In genomic region chr6:31564182-31564531, GRCm38 (mm10) we compare ENCODE assay signal across 8 mouse cellular contexts. TPM values are rescaled to one million over a fixed set of nuclear protein-coding genes. Genes with fewer than 3 reads are reported as not detected.
A peak's percentile ranks its signal among the peaks of the same experiment; 100 is the strongest.
DNase-seq lines count a peak whose midpoint lies in the region; ATAC-seq lines count a peak whose summit lies in the region.

No protein-coding gene starts in this region.

- peak; percentile 27; the same call in 1 of the 2 replicates for ATAC-seq in frontal cortex, adult (ENCODE audit: low TSS enrichment)
- peak; percentile 52 for ATAC-seq in neural tube, embryonic 11.5 days (ENCODE audit: insufficient read depth, low FRiP score, low TSS enrichment)
- ATAC-seq in limb, embryonic 13.5 days (ENCODE audit: low FRiP score, low read depth) = no peak
- no peak; the same call in 1 of the 2 replicates for ATAC-seq in stomach, embryonic 15.5 days (ENCODE audit: insufficient read depth, low FRiP score, low read depth)
- ATAC-seq in inflammation-experienced regulatory T-cells, adult 6 months = no peak

- peaks cover 11% of the 10 kb centered on the region; the same call in 1 of the 2 replicates for H3K4me1 ChIP-seq in neural tube, embryonic 11.5 days (ENCODE audit: control insufficient read depth, insufficient read depth, low read length)
- peaks cover 31% of the 10 kb centered on the region for H3K4me1 ChIP-seq in limb, embryonic 13.5 days
- peaks cover 13% of the 10 kb centered on the region for H3K4me1 ChIP-seq in stomach, embryonic 15.5 days

- peak overlapping the region; percentile 64 for H3K4me3 ChIP-seq in neural tube, embryonic 11.5 days (ENCODE audit: low read depth, low read length)
- peak overlapping the region; percentile 61 for H3K4me3 ChIP-seq in limb, embryonic 13.5 days
- peak overlapping the region; percentile 62 for H3K4me3 ChIP-seq in stomach, embryonic 15.5 days (replicated peaks)

- WGBS in neural tube, embryonic 11.5 days = under 1% methylated on average over 18 of the region's 18 CpGs
- WGBS in limb, embryonic 13.5 days = under 1% methylated on average over 18 of the region's 18 CpGs
- WGBS in stomach, embryonic 15.5 days = under 1% methylated on average over 18 of the region's 18 CpGs

- peak overlapping the region; percentile 91 for H3K4me2 ChIP-seq in neural tube, embryonic 11.5 days (ENCODE audit: low read depth)
- H3K4me2 ChIP-seq in limb, embryonic 13.5 days (replicated peaks) = peak overlapping the region; percentile 91
- H3K4me2 ChIP-seq in stomach, embryonic 15.5 days = peak overlapping the region; percentile 83

- H3K9ac ChIP-seq in neural tube, embryonic 11.5 days (ENCODE audit: low read length) = peak overlapping the region; percentile 78
- peak overlapping the region; percentile 64; the same call in 1 of the 2 replicates for H3K9ac ChIP-seq in limb, embryonic 13.5 days
- H3K9ac ChIP-seq in stomach, embryonic 15.5 days = 0 out of 2 replicates have a peak overlapping the region, but pooled peaks have one; percentile 0

- H3K36me3 ChIP-seq in neural tube, embryonic 11.5 days (ENCODE audit: control insufficient read depth, insufficient read depth, low read length) = no peaks in the 10 kb centered on the region
- no peaks in the 10 kb centered on the region for H3K36me3 ChIP-seq in limb, embryonic 13.5 days
- no peaks in the 10 kb centered on the region for H3K36me3 ChIP-seq in stomach, embryonic 15.5 days

- no peak for DNase-seq in frontal cortex, postnatal 25 days (ENCODE audit: low spot score in 2 of 2)
- no peak for DNase-seq in neural tube, embryonic 11.5 days (ENCODE audit: low spot score)
- DNase-seq in neural tube, embryonic 10.5 days (ENCODE audit: extremely low spot score, low spot score) = no peak
- no peak for DNase-seq in retina, embryonic 14.5 days (ENCODE audit: low spot score)

- no peak overlapping the region for H3K27ac ChIP-seq in neural tube, embryonic 11.5 days (ENCODE audit: low read depth, low read length)
- H3K27ac ChIP-seq in limb, embryonic 13.5 days = no peak overlapping the region
- H3K27ac ChIP-seq in stomach, embryonic 15.5 days = no peak overlapping the region

- no peaks in the 10 kb centered on the region for H3K9me3 ChIP-seq in neural tube, embryonic 11.5 days (ENCODE audit: control insufficient read depth, low read length)
- H3K9me3 ChIP-seq in limb, embryonic 13.5 days = no peaks in the 10 kb centered on the region
- no peaks in the 10 kb centered on the region for H3K9me3 ChIP-seq in stomach, embryonic 15.5 days

- H3K27me3 ChIP-seq in neural tube, embryonic 11.5 days (ENCODE audit: control insufficient read depth, insufficient read depth, low read length) = peaks cover 9% of the 10 kb centered on the region; the same call in 1 of the 2 replicates
- H3K27me3 ChIP-seq in limb, embryonic 13.5 days = peaks cover 98% of the 10 kb centered on the region
- peaks cover 27% of the 10 kb centered on the region; the same call in 1 of the 2 replicates for H3K27me3 ChIP-seq in stomach, embryonic 15.5 days (replicated peaks)

RNA-seq across cellular contexts. Expression of gene Podxl, which starts 0.4 kb away (rescaled TPM):
- polyA plus RNA-seq in neural tube, embryonic 11.5 days (2014; fragmentation: Nextera tagmentation; extraction: Ambion mirVana) = 10.8 and 11.0 TPM in 2 replicates
- 6.5 and 7.4 TPM in 2 replicates for polyA plus RNA-seq in limb, embryonic 13.5 days (2015; fragmentation: Nextera tagmentation; extraction: Ambion mirVana)
- polyA plus RNA-seq in stomach, embryonic 15.5 days (2015; fragmentation: Nextera tagmentation; extraction: Ambion mirVana) = 26.9 and 27.1 TPM in 2 replicates
- polyA plus RNA-seq in inflammation-experienced regulatory T-cells, adult 6 months (2017; shearing (Covaris generic)) = under 1 TPM; 0.06 to 0.38 (median 0.11) TPM

Comparison
In these comparisons a context has a peak if more than half of its experiments do, and no peak if none do; other contexts are left out.
1. ATAC-seq: peak in frontal cortex, adult (single experiment) and neural tube, embryonic 11.5 days (single experiment); none in limb, embryonic 13.5 days (single experiment), stomach, embryonic 15.5 days (single experiment) and inflammation-experienced regulatory T-cells, adult 6 months (single experiment).
2. H3K9ac ChIP-seq: peak in every context shown above with its lines; median percentile 78 in neural tube, embryonic 11.5 days; 64 in limb, embryonic 13.5 days; 0 in stomach, embryonic 15.5 days.
3. Peak in every context shown above with its lines, with median percentiles within 50 percentile points of each other: H3K4me2 ChIP-seq and H3K4me3 ChIP-seq.